ENCODE assay signal across 19 mouse cellular contexts in genomic region chr12:104801494-104802260, GRCm38 (mm10). TPM values are rescaled to one million over a fixed set of nuclear protein-coding genes. Genes with fewer than 3 reads are reported as not detected.
DNase-seq lines count a peak whose midpoint lies in the region; ATAC-seq and TF ChIP-seq lines count a peak whose summit lies in the region.
"Had no signal": no experiment of that assay in that cellular context is flagged by ENCODE, and none has a peak within 500 bp of the region (broad histone marks: within the 10 kb centered on the region; RNA-seq: fewer than 3 reads in every experiment).

No protein-coding gene starts in this region.

- no peaks in the 10 kb centered on the region for H3K27me3 ChIP-seq in forebrain, embryonic 10.5 days (ENCODE audit: poor library complexity, severe bottlenecking)
- no peaks in the 10 kb centered on the region for H3K27me3 ChIP-seq in forebrain, embryonic 13.5 days
- H3K27me3 ChIP-seq in kidney, postnatal 0 days (ENCODE audit: insufficient read depth, low read length): no peaks in the 10 kb centered on the region
- H3K27me3 ChIP-seq in embryonic facial prominence, embryonic 12.5 days: no peaks in the 10 kb centered on the region
- H3K27me3 ChIP-seq in limb, embryonic 14.5 days (ENCODE audit: control insufficient read depth, insufficient read depth, low read length): peaks cover 24% of the 10 kb centered on the region
- H3K27me3 ChIP-seq: midbrain, embryonic 13.5 days had no signal

- peaks cover 23% of the 10 kb centered on the region; the same call in 1 of the 2 replicates for H3K9me3 ChIP-seq in forebrain, embryonic 10.5 days
- peaks cover 16% of the 10 kb centered on the region for H3K9me3 ChIP-seq in forebrain, embryonic 13.5 days (replicated peaks)
- no peaks in the 10 kb centered on the region for H3K9me3 ChIP-seq in kidney, postnatal 0 days (replicated peaks; ENCODE audit: low read length)
- H3K9me3 ChIP-seq in embryonic facial prominence, embryonic 12.5 days: peaks cover 8% of the 10 kb centered on the region
- peaks cover 21% of the 10 kb centered on the region for H3K9me3 ChIP-seq in limb, embryonic 14.5 days (ENCODE audit: control insufficient read depth, low read length)

- no peak for TF ChIP-seq POLR2A in limb, embryonic 14.5 days (IDR thresholded peaks at IDR 0.05; ENCODE audit: borderline replicate concordance, extremely low read depth, insufficient read depth, insufficient read length)

- TF ChIP-seq CTCF in kidney, postnatal 0 days (IDR thresholded peaks at IDR 0.05; ENCODE audit: low read depth): no peak

- no peak for DNase-seq in forebrain, embryonic 10.5 days (ENCODE audit: extremely low spot score, low spot score)
- DNase-seq in kidney, postnatal 0 days (ENCODE audit: low spot score): peak; percentile 42
- no peak for DNase-seq in kidney, adult 11 months
- peak; percentile 35 for DNase-seq in limb, embryonic 14.5 days (ENCODE audit: low spot score)
- DNase-seq in cerebellum, adult 11-12 months: no peak
- DNase-seq: B cell, adult 2 months; cerebellum, postnatal 36 days; heart, postnatal 36 days; lung, adult 2 months; lung, postnatal 4 days; right cerebral cortex, postnatal 14 days; thymus, postnatal 25 days had no signal

- H3K36me3 ChIP-seq in forebrain, embryonic 10.5 days (replicated peaks): peaks cover 35% of the 10 kb centered on the region
- peaks cover 18% of the 10 kb centered on the region; the same call in 1 of the 2 replicates for H3K36me3 ChIP-seq in forebrain, embryonic 13.5 days (ENCODE audit: poor library complexity, severe bottlenecking)
- H3K36me3 ChIP-seq in kidney, postnatal 0 days (ENCODE audit: insufficient read depth, low read length): peaks cover 16% of the 10 kb centered on the region
- H3K36me3 ChIP-seq in embryonic facial prominence, embryonic 12.5 days: peaks cover 26% of the 10 kb centered on the region
- peaks cover 22% of the 10 kb centered on the region for H3K36me3 ChIP-seq in limb, embryonic 14.5 days (ENCODE audit: control insufficient read depth, insufficient read depth, low read length)

- H3K4me2 ChIP-seq in forebrain, embryonic 13.5 days: no peak overlapping the region
- H3K4me2 ChIP-seq in kidney, postnatal 0 days (ENCODE audit: low read length): no peak overlapping the region
- H3K4me2 ChIP-seq in embryonic facial prominence, embryonic 12.5 days (replicated peaks): no peak overlapping the region
- H3K4me2 ChIP-seq in limb, embryonic 14.5 days (replicated peaks; ENCODE audit: low read depth, low read length, severe bottlenecking): no peak overlapping the region
- H3K4me2 ChIP-seq: heart, embryonic 12.5 days; midbrain, embryonic 13.5 days had no signal

- H3K27ac ChIP-seq in forebrain, embryonic 10.5 days: 0 out of 2 replicates have a peak overlapping the region, but pooled peaks have one; percentile 8
- H3K27ac ChIP-seq in forebrain, embryonic 13.5 days: no peak overlapping the region
- no peak overlapping the region for H3K27ac ChIP-seq in kidney, postnatal 0 days
- H3K27ac ChIP-seq in embryonic facial prominence, embryonic 12.5 days: peak overlapping the region; percentile 63
- peak overlapping the region; percentile 5; the same call in 1 of the 2 replicates for H3K27ac ChIP-seq in limb, embryonic 14.5 days (replicated peaks; ENCODE audit: low read depth, low read length)
- H3K27ac ChIP-seq: layer of hippocampus, adult 2 months; left cerebral cortex, adult 2 months; midbrain, embryonic 13.5 days had no signal

- ATAC-seq in forebrain, embryonic 13.5 days: no peak
- no peak for ATAC-seq in kidney, postnatal 0 days (replicated peaks; ENCODE audit: low FRiP score, low read depth)
- ATAC-seq in embryonic facial prominence, embryonic 12.5 days (ENCODE audit: insufficient number of reproducible peaks, insufficient read depth, low FRiP score, low TSS enrichment): no peak
- ATAC-seq in limb, embryonic 14.5 days (ENCODE audit: low FRiP score, low read depth): peak; percentile 30; the same call in 1 of the 2 replicates
- ATAC-seq: inflammation-experienced regulatory T-cells, adult 6 months; midbrain, embryonic 13.5 days had no signal

- H3K4me1 ChIP-seq in forebrain, embryonic 10.5 days: peaks cover 24% of the 10 kb centered on the region
- peaks cover 24% of the 10 kb centered on the region for H3K4me1 ChIP-seq in forebrain, embryonic 13.5 days
- H3K4me1 ChIP-seq in kidney, postnatal 0 days (replicated peaks; ENCODE audit: insufficient read depth, low read length): peaks cover 7% of the 10 kb centered on the region; the same call in 1 of the 2 replicates
- H3K4me1 ChIP-seq in embryonic facial prominence, embryonic 12.5 days: peaks cover 27% of the 10 kb centered on the region
- peaks cover 29% of the 10 kb centered on the region for H3K4me1 ChIP-seq in limb, embryonic 14.5 days (ENCODE audit: control insufficient read depth, insufficient read depth, low read length)
- H3K4me1 ChIP-seq: heart, embryonic 12.5 days had no signal

- no peak overlapping the region for H3K4me3 ChIP-seq in forebrain, embryonic 10.5 days
- no peak overlapping the region for H3K4me3 ChIP-seq in forebrain, embryonic 13.5 days
- no peak overlapping the region for H3K4me3 ChIP-seq in kidney, postnatal 0 days (replicated peaks; ENCODE audit: low read depth, low read length)
- no peak overlapping the region for H3K4me3 ChIP-seq in embryonic facial prominence, embryonic 12.5 days
- H3K4me3 ChIP-seq in limb, embryonic 14.5 days (replicated peaks; ENCODE audit: low read length): no peak overlapping the region
- H3K4me3 ChIP-seq: heart, embryonic 12.5 days; layer of hippocampus, adult 2 months; left cerebral cortex, adult 2 months; midbrain, embryonic 13.5 days had no signal

- WGBS in forebrain, embryonic 10.5 days: 64% methylated on average over 9 of the region's 9 CpGs
- 48% methylated on average over 9 of the region's 9 CpGs for WGBS in forebrain, embryonic 13.5 days
- WGBS in kidney, postnatal 0 days: 26% methylated on average over 9 of the region's 9 CpGs
- WGBS in embryonic facial prominence, embryonic 12.5 days: 25% methylated on average over 9 of the region's 9 CpGs
- WGBS in limb, embryonic 14.5 days: 13% methylated on average over 9 of the region's 9 CpGs

- no peak overlapping the region for H3K9ac ChIP-seq in forebrain, embryonic 13.5 days
- H3K9ac ChIP-seq in kidney, postnatal 0 days (ENCODE audit: low read depth, low read length): no peak overlapping the region
- 0 out of 2 replicates have a peak overlapping the region, but pooled peaks have one; percentile 8 for H3K9ac ChIP-seq in embryonic facial prominence, embryonic 12.5 days
- no peak overlapping the region for H3K9ac ChIP-seq in limb, embryonic 14.5 days (ENCODE audit: low read depth, low read length, severe bottlenecking)
- H3K9ac ChIP-seq: heart, embryonic 12.5 days; midbrain, embryonic 13.5 days had no signal

RNA-seq across cellular contexts. Expression of gene Dicer1, which starts 49.9 kb away (rescaled TPM):
- polyA plus RNA-seq in forebrain, embryonic 10.5 days (2016; fragmentation: Nextera tagmentation; extraction: Ambion mirVana): 47.0 and 47.7 TPM in 2 replicates
- 52.0 and 52.1 TPM in 2 replicates for polyA plus RNA-seq in forebrain, embryonic 13.5 days (2015; fragmentation: Nextera tagmentation; extraction: Ambion mirVana)
- polyA plus RNA-seq in kidney, postnatal 0 days (2015; fragmentation: Nextera tagmentation; extraction: Ambion mirVana): 20.4 and 20.9 TPM in 2 replicates
- 58.0 and 60.0 TPM in 2 replicates for polyA plus RNA-seq in embryonic facial prominence, embryonic 12.5 days (2016; fragmentation: Nextera tagmentation; extraction: Ambion mirVana)
- 28.7 and 30.4 TPM in 2 replicates for polyA plus RNA-seq in limb, embryonic 14.5 days (2012; rRNA removed)
- polyA plus RNA-seq in limb, embryonic 14.5 days (2014; fragmentation: Nextera tagmentation; extraction: Ambion mirVana): 19.9 and 22.2 TPM in 2 replicates

Comparison
In these comparisons a context has a peak if more than half of its experiments do, and no peak if none do; other contexts are left out.
1. DNase-seq: peak in kidney, postnatal 0 days (single experiment) and limb, embryonic 14.5 days (single experiment); none in forebrain, embryonic 10.5 days (single experiment), kidney, adult 11 months (single experiment) and cerebellum, adult 11-12 months (single experiment).
2. H3K27ac ChIP-seq: peak in forebrain, embryonic 10.5 days (single experiment), embryonic facial prominence, embryonic 12.5 days (single experiment) and limb, embryonic 14.5 days (single experiment); none in forebrain, embryonic 13.5 days (single experiment) and kidney, postnatal 0 days (single experiment).